Mouse (Mus musculus) heart, adult 8-10 months (tissue): ENCODE results near the gene Prr22. TPM values are rescaled to one million over a fixed set of nuclear protein-coding genes. Genes with fewer than 3 reads are reported as not detected.

Source experiments
- DNase-seq: peaks from one replicate; pipeline ENCODE4 v3.0.0; 2022; ENCODE audit warnings: low spot score
- total RNA-seq, 4 experiments: library from RNA; stranded (reverse); gene quantifications; 2 replicates each; pipeline ENCODE4 v1.2.4; 2022

Prr22 gene
- total RNA-seq, result under 1 TPM; 0.31 to 0.60 (median 0.43) TPM

- no peak for DNase-seq
These were observed at the start of gene Prr22 for GRCm38 (mm10) chr17:56769950-56770349. Gene Prr22 (plus strand): TSS chr17:56770250.

GRCm38 (mm10) chr17:56722441-56722840 is 47.6 kb upstream of the Prr22 start:
- no peak for DNase-seq

GRCm38 (mm10) chr17:56723419-56724161 is 46.5 kb upstream of the Prr22 start:
- DNase-seq, result no peak

GRCm38 (mm10) chr17:56727029-56727649 is 42.9 kb upstream of the Prr22 start:
- no peak for DNase-seq

- no peak for DNase-seq
These were observed 42.4 kb upstream of the Prr22 start for GRCm38 (mm10) chr17:56727659-56728058.

- no peak for DNase-seq
These were observed 41.9 kb upstream of the Prr22 start for GRCm38 (mm10) chr17:56728117-56728516.

GRCm38 (mm10) chr17:56729151-56729550 is 40.9 kb upstream of the Prr22 start:
- no peak for DNase-seq

- DNase-seq, result no peak
These were observed 40.4 kb upstream of the Prr22 start for GRCm38 (mm10) chr17:56729656-56730055.

- no peak for DNase-seq
These were observed 33.5 kb upstream of the Prr22 start for GRCm38 (mm10) chr17:56736534-56736933.

GRCm38 (mm10) chr17:56738221-56738620 is 31.8 kb upstream of the Prr22 start:
- DNase-seq, result no peak

GRCm38 (mm10) chr17:56740118-56740787 is 29.8 kb upstream of the Prr22 start:
- no peak for DNase-seq

GRCm38 (mm10) chr17:56740788-56741160 is 29.3 kb upstream of the Prr22 start:
- DNase-seq, result no peak

GRCm38 (mm10) chr17:56744173-56744572 is 25.9 kb upstream of the Prr22 start:
- no peak for DNase-seq

GRCm38 (mm10) chr17:56751404-56752072 is 18.5 kb upstream of the Prr22 start:
- no peak for DNase-seq

GRCm38 (mm10) chr17:56753452-56753851 is 16.6 kb upstream of the Prr22 start:
- no peak for DNase-seq

GRCm38 (mm10) chr17:56754271-56755185 is 15.5 kb upstream of the Prr22 start:
- DNase-seq, result no peak

GRCm38 (mm10) chr17:56756703-56757399 is 13.2 kb upstream of the Prr22 start:
- DNase-seq, result no peak

GRCm38 (mm10) chr17:56757416-56758123 is 12.5 kb upstream of the Prr22 start, which contains the start of gene Nrtn:
Gene Nrtn (minus strand): TSS chr17:56757530.
- peak; percentile 79 for DNase-seq

- no peak for DNase-seq
These were observed 11.9 kb upstream of the Prr22 start for GRCm38 (mm10) chr17:56758132-56758531.

- DNase-seq, result no peak
These were observed 10.8 kb upstream of the Prr22 start for GRCm38 (mm10) chr17:56759261-56759660.
